Mouse (Mus musculus) left cerebral cortex, adult 2 months (tissue): ENCODE measurements at regions not wholly inside any gene's neighbourhood (a gene's known extent, or its start where the extent isn't known, plus 50 kb on each side); places are given as distances from the start of the nearest gene placed in this dataset.

Experiments used
- DNase-seq, 2 experiments: peaks; one replicate each; pipeline ENCODE4 v3.0.0; 2021 to 2022; ENCODE audit warnings: low spot score in 2 of 2, mixed read lengths in 1 of 2; ENCODE audit errors: extremely low spot score in 1 of 2
- H3K27ac ChIP-seq: fragments of 200-600 bp; 2 replicates; pipeline ENCODE4 v1.8.1; 2022
- H3K4me3 ChIP-seq: fragments of 200-600 bp; 2 replicates; pipeline ENCODE4 v1.8.1; 2022
- CTCF ChIP-seq: fragments of 200-600 bp; IDR thresholded peaks from 2 replicates; pipeline ENCODE4 v1.8.1; 2022; ENCODE audit warnings: antibody characterized with exemption, mild to moderate bottlenecking, moderate library complexity
- intact Hi-C: fragments of 180-260 bp; cut with DNase I; formaldehyde crosslinking; loops from one replicate; pipeline ENCODE4 v1.15.1; 2025

- TF ChIP-seq CTCF: no peak
- intact Hi-C loops: loop anchor here (10.0 kb wide), 1 partner anchor 985 kb away; no protein-coding TSS in a partner anchor
- Histone ChIP-seq H3K27ac (no peak overlapping the region), H3K4me3 (no peak overlapping the region)
- no peak for DNase-seq
Observed at GRCm38 (mm10) chr10:17569577-17570113, 153.4 kb upstream of the Cited2 start.

- Histone ChIP-seq H3K27ac (no peak overlapping the region), H3K4me3 (no peak overlapping the region)
- TF ChIP-seq CTCF: no peak
- no peak for DNase-seq
- intact Hi-C loops: no loop called here
Observed at GRCm38 (mm10) chr10:17574894-17575293, 148.1 kb upstream of the Cited2 start.

GRCm38 (mm10) chr10:17575448-17576332 is 147.3 kb upstream of the Cited2 start:
- intact Hi-C loops: no loop called here

GRCm38 (mm10) chr10:17576333-17576750 is 146.7 kb upstream of the Cited2 start:
- Histone ChIP-seq H3K4me3 (no peak overlapping the region), H3K27ac (no peak overlapping the region; the same call in 1 of the 2 replicates)
- no peak for DNase-seq
- intact Hi-C loops: no loop called here
- no peak for TF ChIP-seq CTCF

More at GRCm38 (mm10) chr10:17575448-17576332, 147.3 kb upstream of the Cited2 start:
- no peak for TF ChIP-seq CTCF
- Histone ChIP-seq H3K4me3 (no peak overlapping the region), H3K27ac (no peak overlapping the region; the same call in 1 of the 2 replicates)
- no peak for DNase-seq

DNA sequence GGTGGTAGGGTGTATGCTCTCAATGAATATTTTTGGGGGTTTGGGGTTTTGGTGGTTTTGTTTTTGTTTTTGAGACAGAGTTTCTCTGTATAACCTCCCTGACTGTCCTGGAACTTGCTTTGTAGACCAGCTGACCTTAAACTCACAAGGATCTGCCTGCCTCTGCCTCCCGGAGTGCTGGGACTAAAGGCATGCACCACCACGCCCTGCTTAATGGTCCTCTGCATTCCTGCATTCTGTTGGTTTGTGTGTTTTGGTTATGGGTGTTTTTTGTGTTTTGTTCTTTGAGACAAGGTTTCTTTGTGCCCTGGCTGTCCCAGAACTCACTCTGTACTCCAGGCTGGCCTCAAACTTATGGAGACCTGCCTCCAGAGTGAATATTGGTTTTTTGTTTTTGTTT is 143.6 kb upstream of the Cited2 start:
- no peak overlapping the region for H3K27ac ChIP-seq
- no peak for DNase-seq
- no peak for TF ChIP-seq CTCF
- no peak overlapping the region for H3K4me3 ChIP-seq
- intact Hi-C loops: no loop called here

GRCm38 (mm10) chr10:17584842-17585241 is 138.2 kb upstream of the Cited2 start:
- DNase-seq: no peak
- no peak for TF ChIP-seq CTCF
- intact Hi-C loops: no loop called here
- Histone ChIP-seq H3K27ac (no peak overlapping the region), H3K4me3 (no peak overlapping the region)

GRCm38 (mm10) chr10:17586910-17587309 is 136.1 kb upstream of the Cited2 start:
- H3K27ac ChIP-seq: no peak overlapping the region

DNA sequence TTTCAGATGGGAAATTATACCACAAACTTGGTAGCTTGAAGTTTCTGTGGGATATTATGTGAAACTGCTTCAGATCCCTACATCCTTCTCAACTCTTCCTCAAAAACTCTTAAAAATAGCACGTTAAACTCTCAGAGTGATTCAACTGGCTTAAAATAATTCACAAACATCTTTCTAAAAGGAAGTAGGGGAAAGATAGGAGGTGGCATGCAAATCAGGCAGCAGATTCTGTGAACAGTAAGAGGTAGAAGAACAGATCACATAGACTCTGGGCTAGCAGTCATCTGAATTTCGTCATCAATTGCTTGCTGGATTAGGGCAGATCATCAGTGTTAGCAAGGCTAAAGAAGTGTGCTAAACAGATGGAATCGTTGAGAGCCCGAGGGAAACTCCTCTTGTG is 133.9 kb upstream of the Cited2 start:
- TF ChIP-seq CTCF: no peak
- no peak overlapping the region for H3K4me3 ChIP-seq
- intact Hi-C loops: no loop called here
- peak overlapping the region; percentile 44; the same call in 1 of the 2 replicates for H3K27ac ChIP-seq
- DNase-seq: no peak

More at GRCm38 (mm10) chr10:17586910-17587309, 136.1 kb upstream of the Cited2 start:
- no peak for DNase-seq
- no peak for TF ChIP-seq CTCF
- intact Hi-C loops: no loop called here
- H3K4me3 ChIP-seq: no peak overlapping the region

DNA sequence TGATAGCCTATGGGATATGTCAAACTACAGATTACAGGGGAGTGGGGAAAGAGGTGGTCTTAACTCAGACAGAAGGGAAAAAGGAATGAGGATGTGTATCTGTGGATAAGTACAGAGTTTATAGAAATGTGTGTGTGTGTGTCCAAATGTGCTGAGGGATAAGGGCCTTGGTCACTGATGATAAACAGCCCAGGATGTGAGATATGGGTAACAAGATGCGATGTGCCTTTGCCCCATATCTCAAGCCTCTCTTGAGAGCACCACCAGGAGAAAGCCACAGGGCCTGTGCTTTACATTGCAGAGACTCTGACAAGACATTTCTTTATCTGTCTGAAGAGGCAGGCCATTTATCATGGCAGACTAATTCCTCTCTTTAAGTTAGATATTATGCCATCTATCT is 132.8 kb upstream of the Cited2 start:
- intact Hi-C loops: no loop called here
- no peak for DNase-seq
- TF ChIP-seq CTCF: no peak

DNA sequence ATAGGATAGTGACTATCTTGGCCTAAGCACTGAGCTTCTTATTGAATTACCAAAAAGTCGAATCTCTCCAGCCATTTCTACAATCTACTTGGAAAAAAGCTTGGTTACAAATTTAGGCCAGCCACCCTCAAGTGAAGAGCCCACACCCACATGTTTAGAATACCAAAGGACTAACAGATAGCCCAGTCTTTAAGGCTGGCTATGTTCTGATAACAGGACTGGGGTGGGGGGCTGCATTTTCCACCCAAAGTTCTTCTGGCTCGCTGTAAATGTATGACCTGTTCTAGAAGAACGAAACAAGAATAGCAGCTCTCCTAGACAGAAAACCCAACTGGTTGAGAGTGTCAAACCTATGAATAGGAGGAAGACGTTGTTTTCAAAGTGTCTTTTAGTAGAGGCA is 130.6 kb upstream of the Cited2 start:
- Histone ChIP-seq H3K27ac (no peak overlapping the region), H3K4me3 (no peak overlapping the region)
- no peak for DNase-seq
- intact Hi-C loops: no loop called here
- no peak for TF ChIP-seq CTCF

More for the DNA sequence above, 132.8 kb upstream of the Cited2 start:
- Histone ChIP-seq H3K27ac (no peak overlapping the region), H3K4me3 (no peak overlapping the region)

DNA sequence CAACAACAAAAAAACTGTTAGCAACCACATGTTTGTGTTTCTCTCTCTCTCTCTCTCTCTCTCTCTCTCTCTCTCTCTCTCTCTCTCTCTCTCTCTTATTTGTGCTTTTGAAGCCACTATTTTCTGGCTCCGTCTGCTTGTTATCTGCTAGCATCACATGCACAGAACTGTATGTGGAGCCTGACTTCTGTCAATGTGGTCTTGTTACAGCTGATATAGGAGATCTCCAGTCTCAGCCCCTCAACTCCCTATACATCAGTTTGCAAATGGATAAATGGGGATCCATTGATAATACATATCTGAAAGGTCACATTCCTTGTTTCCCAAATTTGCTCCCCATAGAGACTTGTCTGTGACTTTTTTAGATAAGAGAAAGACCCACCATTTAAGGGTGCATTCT is 126.9 kb upstream of the Cited2 start:
- H3K4me3 ChIP-seq: no peak overlapping the region
- DNase-seq: no peak
- intact Hi-C loops: no loop called here
- H3K27ac ChIP-seq: no peak overlapping the region
- no peak for TF ChIP-seq CTCF

DNA sequence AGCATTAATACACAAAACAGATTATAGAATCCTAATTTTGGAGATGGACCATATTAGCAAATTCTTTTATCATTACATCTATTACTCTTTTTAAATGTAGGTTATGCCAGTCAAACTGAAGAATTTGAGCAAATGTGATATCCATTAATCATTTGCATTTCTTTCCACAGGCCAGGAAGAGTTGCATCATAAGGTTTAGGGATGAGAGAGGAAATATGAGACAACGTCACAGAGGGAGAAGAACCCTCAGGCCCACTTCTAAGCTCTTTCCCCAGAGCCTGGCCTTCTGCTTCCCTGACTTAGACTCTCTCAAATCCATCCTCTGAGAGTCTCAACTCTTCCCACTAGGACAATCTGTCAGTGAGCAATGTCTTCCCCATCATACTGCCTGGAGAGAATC is 126.3 kb upstream of the Cited2 start:
- Histone ChIP-seq H3K27ac (no peak overlapping the region), H3K4me3 (no peak overlapping the region)
- no peak for DNase-seq
- TF ChIP-seq CTCF: no peak
- intact Hi-C loops: no loop called here
